In genomic region chr9:106474456-106474855, GRCm38 (mm10) we compare ENCODE assay signal across 8 mouse cellular contexts. TPM values are rescaled to one million over a fixed set of nuclear protein-coding genes. Genes with fewer than 3 reads are reported as not detected.
DNase-seq lines count a peak whose midpoint lies in the region; ATAC-seq and TF ChIP-seq lines count a peak whose summit lies in the region.

No protein-coding gene starts in this region.

- TF ChIP-seq CTCF in brain, embryonic 14.5 days (IDR thresholded peaks at IDR 0.05; ENCODE audit: borderline replicate concordance, extremely low read depth, insufficient read depth, insufficient read length), result peak; percentile 78

- peaks cover 36% of the 10 kb centered on the region for H3K4me1 ChIP-seq in forebrain, embryonic 13.5 days
- peaks cover 84% of the 10 kb centered on the region for H3K4me1 ChIP-seq in hindbrain, embryonic 10.5 days (replicated peaks)
- H3K4me1 ChIP-seq in limb, embryonic 14.5 days (ENCODE audit: control insufficient read depth, insufficient read depth, low read length), result peaks cover 21% of the 10 kb centered on the region

- DNase-seq in left cerebral cortex, adult 18-20 months (ENCODE audit: low spot score in 2 of 2), result peak; percentile 59 to 60
- no peak for DNase-seq in left cerebral cortex, adult 11 months (ENCODE audit: low spot score)
- peak; percentile 80 for DNase-seq in brain, embryonic 14.5 days (ENCODE audit: low read depth)
- peak; percentile 86 for DNase-seq in hindbrain, embryonic 10.5 days (ENCODE audit: low spot score)
- DNase-seq in limb, embryonic 14.5 days (ENCODE audit: low spot score), result peak; percentile 73
- DNase-seq in neural tube, embryonic 10.5 days (ENCODE audit: extremely low spot score, low spot score), result peak; percentile 80
- peak; percentile 57 for DNase-seq in testis, postnatal 14 days (ENCODE audit: low spot score)

- TF ChIP-seq POLR2A in brain, embryonic 14.5 days (IDR thresholded peaks at IDR 0.05; ENCODE audit: borderline replicate concordance, extremely low read depth, insufficient read depth, insufficient read length, poor library complexity, severe bottlenecking), result no peak
- no peak for TF ChIP-seq POLR2A in limb, embryonic 14.5 days (IDR thresholded peaks at IDR 0.05; ENCODE audit: borderline replicate concordance, extremely low read depth, insufficient read depth, insufficient read length)

- no peaks in the 10 kb centered on the region for H3K27me3 ChIP-seq in forebrain, embryonic 13.5 days
- peaks cover 20% of the 10 kb centered on the region for H3K27me3 ChIP-seq in hindbrain, embryonic 10.5 days (ENCODE audit: insufficient read depth, poor library complexity, severe bottlenecking)
- H3K27me3 ChIP-seq in limb, embryonic 14.5 days (ENCODE audit: control insufficient read depth, insufficient read depth, low read length), result no peaks in the 10 kb centered on the region

- H3K9me3 ChIP-seq in forebrain, embryonic 13.5 days (replicated peaks), result no peaks in the 10 kb centered on the region
- H3K9me3 ChIP-seq in hindbrain, embryonic 10.5 days, result no peaks in the 10 kb centered on the region
- no peaks in the 10 kb centered on the region for H3K9me3 ChIP-seq in limb, embryonic 14.5 days (ENCODE audit: control insufficient read depth, low read length)

- H3K27ac ChIP-seq in forebrain, embryonic 13.5 days, result no peak overlapping the region
- H3K27ac ChIP-seq in hindbrain, embryonic 10.5 days, result peak overlapping the region; percentile 81
- H3K27ac ChIP-seq in limb, embryonic 14.5 days (replicated peaks; ENCODE audit: low read depth, low read length), result no peak overlapping the region

- 5% methylated on average over 6 of the region's 6 CpGs for WGBS in forebrain, embryonic 13.5 days
- WGBS in hindbrain, embryonic 10.5 days, result 4% methylated on average over 6 of the region's 6 CpGs
- 5% methylated on average over 6 of the region's 6 CpGs for WGBS in limb, embryonic 14.5 days

- ATAC-seq in forebrain, embryonic 13.5 days, result no peak; the same call in 1 of the 2 replicates
- peak; percentile 11; the same call in 1 of the 2 replicates for ATAC-seq in limb, embryonic 14.5 days (ENCODE audit: low FRiP score, low read depth)

- 0 out of 2 replicates have a peak overlapping the region, but pooled peaks have one; percentile 2 for H3K9ac ChIP-seq in forebrain, embryonic 13.5 days
- no peak overlapping the region for H3K9ac ChIP-seq in limb, embryonic 14.5 days (ENCODE audit: low read depth, low read length, severe bottlenecking)

- peak overlapping the region; percentile 22; the same call in 1 of the 2 replicates for H3K4me2 ChIP-seq in forebrain, embryonic 13.5 days
- no peak overlapping the region for H3K4me2 ChIP-seq in limb, embryonic 14.5 days (replicated peaks; ENCODE audit: low read depth, low read length, severe bottlenecking)

- H3K36me3 ChIP-seq in forebrain, embryonic 13.5 days (ENCODE audit: poor library complexity, severe bottlenecking), result 0 out of 2 replicates have a peak, but pooled peaks cover 3% of the 10 kb centered on the region
- H3K36me3 ChIP-seq in hindbrain, embryonic 10.5 days, result peaks cover 4% of the 10 kb centered on the region
- no peaks in the 10 kb centered on the region for H3K36me3 ChIP-seq in limb, embryonic 14.5 days (ENCODE audit: control insufficient read depth, insufficient read depth, low read length)

- H3K4me3 ChIP-seq in forebrain, embryonic 13.5 days, result no peak overlapping the region
- H3K4me3 ChIP-seq in hindbrain, embryonic 10.5 days, result peak overlapping the region; percentile 3; the same call in 1 of the 2 replicates
- no peak overlapping the region for H3K4me3 ChIP-seq in limb, embryonic 14.5 days (replicated peaks; ENCODE audit: low read length)

RNA-seq across cellular contexts. Expression of gene Rrp9, which starts 1.3 kb away (rescaled TPM):
- total RNA-seq in left cerebral cortex, adult 18-20 months (2021), result 10 to 100 TPM; 29.3 to 38.7 TPM
- 44.6 and 59.6 TPM in 2 replicates for polyA plus RNA-seq in brain, embryonic 14.5 days (2012; rRNA removed)
- polyA plus RNA-seq in forebrain, embryonic 13.5 days (2015; fragmentation: Nextera tagmentation; extraction: Ambion mirVana), result 52.8 and 58.5 TPM in 2 replicates
- polyA plus RNA-seq in hindbrain, embryonic 10.5 days (2016; fragmentation: Nextera tagmentation; extraction: Ambion mirVana), result 64.1 and 76.2 TPM in 2 replicates
- 44.2 and 52.3 TPM in 2 replicates for polyA plus RNA-seq in limb, embryonic 14.5 days (2012; rRNA removed)
- 41.3 and 42.7 TPM in 2 replicates for polyA plus RNA-seq in limb, embryonic 14.5 days (2014; fragmentation: Nextera tagmentation; extraction: Ambion mirVana)

RNA-seq across cellular contexts. Expression of gene Parp3, which starts 2.3 kb away (rescaled TPM):
- total RNA-seq in left cerebral cortex, adult 18-20 months (2021), result 1 to 10 TPM; 5.2 to 5.5 TPM
- polyA plus RNA-seq in brain, embryonic 14.5 days (2012; rRNA removed), result 0.61 and 1.4 TPM in 2 replicates
- polyA plus RNA-seq in forebrain, embryonic 13.5 days (2015; fragmentation: Nextera tagmentation; extraction: Ambion mirVana), result 0.23 and 0.70 TPM in 2 replicates
- polyA plus RNA-seq in hindbrain, embryonic 10.5 days (2016; fragmentation: Nextera tagmentation; extraction: Ambion mirVana), result 1.6 and 1.8 TPM in 2 replicates
- 9.0 and 9.2 TPM in 2 replicates for polyA plus RNA-seq in limb, embryonic 14.5 days (2012; rRNA removed)
- 3.4 and 4.3 TPM in 2 replicates for polyA plus RNA-seq in limb, embryonic 14.5 days (2014; fragmentation: Nextera tagmentation; extraction: Ambion mirVana)

RNA-seq across cellular contexts. Expression of gene Gpr62, which starts 8.7 kb away (rescaled TPM):
- 1 to 10 TPM; 9.0 to 9.6 TPM for total RNA-seq in left cerebral cortex, adult 18-20 months (2021)
- 0.35 and 0.52 TPM in 2 replicates for polyA plus RNA-seq in brain, embryonic 14.5 days (2012; rRNA removed)
- polyA plus RNA-seq in forebrain, embryonic 13.5 days (2015; fragmentation: Nextera tagmentation; extraction: Ambion mirVana), result 0.37 and 0.45 TPM in 2 replicates
- polyA plus RNA-seq in hindbrain, embryonic 10.5 days (2016; fragmentation: Nextera tagmentation; extraction: Ambion mirVana), result 0.10 and 0.17 TPM in 2 replicates
- 0.47 and 0.70 TPM in 2 replicates for polyA plus RNA-seq in limb, embryonic 14.5 days (2012; rRNA removed)
- polyA plus RNA-seq in limb, embryonic 14.5 days (2014; fragmentation: Nextera tagmentation; extraction: Ambion mirVana), result 0.51 and 0.58 TPM in 2 replicates

RNA-seq across cellular contexts. Expression of gene Pcbp4, which starts 21.4 kb away (rescaled TPM):
- total RNA-seq in left cerebral cortex, adult 18-20 months (2021), result 100 to 1,000 TPM; 207 to 212 TPM
- polyA plus RNA-seq in brain, embryonic 14.5 days (2012; rRNA removed), result 607 and 743 TPM in 2 replicates
- polyA plus RNA-seq in forebrain, embryonic 13.5 days (2015; fragmentation: Nextera tagmentation; extraction: Ambion mirVana), result 243 and 274 TPM in 2 replicates
- 395 and 430 TPM in 2 replicates for polyA plus RNA-seq in hindbrain, embryonic 10.5 days (2016; fragmentation: Nextera tagmentation; extraction: Ambion mirVana)
- 238 and 328 TPM in 2 replicates for polyA plus RNA-seq in limb, embryonic 14.5 days (2012; rRNA removed)
- polyA plus RNA-seq in limb, embryonic 14.5 days (2014; fragmentation: Nextera tagmentation; extraction: Ambion mirVana), result 88.0 and 92.7 TPM in 2 replicates

RNA-seq across cellular contexts. Expression of gene Iqcf1, which starts 25.3 kb away (rescaled TPM):
- total RNA-seq in left cerebral cortex, adult 18-20 months (2021), result not detected
- not detected in 2 replicates for polyA plus RNA-seq in brain, embryonic 14.5 days (2012; rRNA removed)
- not detected in 2 replicates for polyA plus RNA-seq in forebrain, embryonic 13.5 days (2015; fragmentation: Nextera tagmentation; extraction: Ambion mirVana)
- polyA plus RNA-seq in hindbrain, embryonic 10.5 days (2016; fragmentation: Nextera tagmentation; extraction: Ambion mirVana), result not detected in 2 replicates
- polyA plus RNA-seq in limb, embryonic 14.5 days (2012; rRNA removed), result not detected in 2 replicates
- not detected in 2 replicates for polyA plus RNA-seq in limb, embryonic 14.5 days (2014; fragmentation: Nextera tagmentation; extraction: Ambion mirVana)
